Mouse (Mus musculus) layer of hippocampus, postnatal 10 days (tissue): ENCODE measurements around the gene Hoxa9. TPM values are rescaled to one million over a fixed set of nuclear protein-coding genes. Genes with fewer than 3 reads are reported as not detected.
A peak's percentile ranks its signal among the peaks of the same experiment; 100 is the strongest.

Experiments
- DNase-seq, 2 experiments: peaks; one replicate each; pipeline ENCODE4 v3.0.0; 2021; ENCODE audit warnings: low spot score in 2 of 2
- total RNA-seq, 2 experiments: library from RNA; stranded (reverse); gene quantifications; 2 replicates each; pipeline ENCODE4 v1.2.3; 2021

The Hoxa9 gene
- total RNA-seq, 2 experiments from 2014 or later = not detected

DNA sequence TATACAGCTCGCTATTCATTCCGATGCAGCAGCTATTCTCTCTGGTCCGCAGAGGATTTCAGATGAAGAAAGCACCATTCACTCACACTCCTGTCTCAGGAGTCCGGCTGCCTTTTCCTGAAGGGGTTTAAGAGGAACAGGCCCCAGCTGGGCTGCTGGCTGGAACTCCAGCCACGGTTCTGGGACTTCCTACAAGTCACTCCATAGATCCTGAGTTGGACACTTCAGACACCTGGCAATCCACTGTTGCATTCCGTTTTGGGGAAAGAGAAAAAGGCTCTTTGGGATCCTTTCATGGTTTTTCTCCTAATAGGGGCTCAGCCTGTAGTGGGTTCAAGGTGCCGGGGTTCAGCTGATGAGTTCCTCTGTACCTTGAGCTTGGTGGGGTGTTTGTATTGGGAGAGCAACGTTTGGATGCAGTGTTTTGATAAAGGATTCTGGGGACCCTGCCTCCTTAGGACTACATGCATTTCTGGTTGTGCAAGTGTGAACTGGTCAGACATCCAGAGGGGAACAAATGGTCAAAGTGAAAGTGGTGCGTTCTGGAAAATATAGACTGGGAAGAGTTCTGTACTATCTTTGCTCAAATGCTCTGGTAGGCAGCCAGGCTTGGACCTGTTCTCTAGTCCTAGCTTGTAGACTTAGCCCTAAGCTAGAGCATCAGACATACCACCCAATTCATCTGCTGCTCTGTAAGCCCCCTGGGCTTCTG, 31.0 kb upstream of the Hoxa9 start:
- no peak for DNase-seq

DNA sequence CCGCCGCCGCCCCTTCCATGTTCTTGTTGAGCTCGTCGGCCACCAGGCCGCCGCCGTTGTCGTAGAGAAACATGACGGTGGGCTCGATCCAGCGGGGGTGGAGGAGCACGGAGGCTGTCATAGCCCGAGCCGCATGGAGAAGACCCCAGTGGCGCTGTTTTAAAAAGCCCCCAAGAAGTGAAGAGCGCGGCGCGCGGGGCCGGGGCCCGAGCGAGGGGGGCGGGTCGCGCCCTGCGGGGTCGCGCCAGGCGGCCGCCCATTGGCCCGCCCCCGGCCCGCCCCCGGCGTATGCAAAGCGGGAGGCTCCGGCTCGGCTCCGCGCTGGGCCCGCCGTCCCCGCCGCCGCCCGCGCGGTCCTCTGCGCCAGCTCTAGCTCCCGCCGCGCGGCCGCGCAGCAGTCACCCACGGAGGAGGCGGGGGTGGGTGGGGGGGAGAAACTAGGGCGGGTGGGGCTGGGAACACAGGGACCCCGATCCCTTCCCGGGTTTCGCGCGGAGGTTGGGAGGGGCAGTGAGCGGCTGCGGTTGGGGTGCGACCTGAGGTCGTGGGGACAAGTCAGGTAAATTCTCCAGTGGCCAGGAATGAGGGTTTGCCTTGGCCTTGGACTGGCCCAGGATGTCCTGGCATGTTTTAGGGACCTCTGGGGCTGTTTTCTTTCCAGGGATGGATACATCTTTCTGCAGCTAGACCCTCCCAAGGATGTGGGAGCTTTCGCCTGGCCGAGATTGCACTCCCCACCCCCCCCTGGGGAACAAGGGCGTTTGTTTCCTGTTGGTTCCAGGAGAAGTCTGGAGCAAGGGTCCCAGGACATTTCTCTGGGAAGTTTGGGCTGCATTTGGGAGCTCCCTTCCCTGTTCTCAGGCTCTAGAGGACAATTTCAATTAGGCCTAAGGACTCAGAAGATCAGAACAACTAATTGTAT, 30.0 kb upstream of the Hoxa9 start, which contains the start of gene Hoxa13:
Hoxa13 (minus strand) TSS at position 227 of the 922 bp plus-strand sequence.
- no peak for DNase-seq

DNA sequence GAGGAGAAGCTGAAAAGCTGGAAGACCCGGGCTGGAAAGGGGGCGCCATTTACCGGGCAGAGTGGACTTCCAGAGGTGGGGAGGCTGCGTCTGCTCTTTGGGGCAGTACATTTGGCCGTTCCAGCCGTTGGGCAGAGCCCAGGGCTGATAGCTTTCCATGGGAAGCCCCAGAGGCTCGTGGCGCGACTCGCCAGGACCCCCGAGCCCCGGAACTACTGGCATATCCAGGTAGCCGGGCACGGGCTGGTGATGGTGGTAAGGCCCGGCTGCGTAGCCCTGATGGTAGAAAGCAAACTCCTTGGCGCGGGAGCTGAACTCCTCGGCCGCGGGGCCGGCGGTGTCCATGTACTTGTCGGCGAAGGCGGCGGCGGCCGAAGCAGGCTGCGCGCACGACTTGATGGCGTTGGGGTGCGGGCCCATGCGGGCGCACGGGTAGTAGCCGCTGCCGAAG, 28.9 kb upstream of the Hoxa9 start:
- DNase-seq = no peak

DNA sequence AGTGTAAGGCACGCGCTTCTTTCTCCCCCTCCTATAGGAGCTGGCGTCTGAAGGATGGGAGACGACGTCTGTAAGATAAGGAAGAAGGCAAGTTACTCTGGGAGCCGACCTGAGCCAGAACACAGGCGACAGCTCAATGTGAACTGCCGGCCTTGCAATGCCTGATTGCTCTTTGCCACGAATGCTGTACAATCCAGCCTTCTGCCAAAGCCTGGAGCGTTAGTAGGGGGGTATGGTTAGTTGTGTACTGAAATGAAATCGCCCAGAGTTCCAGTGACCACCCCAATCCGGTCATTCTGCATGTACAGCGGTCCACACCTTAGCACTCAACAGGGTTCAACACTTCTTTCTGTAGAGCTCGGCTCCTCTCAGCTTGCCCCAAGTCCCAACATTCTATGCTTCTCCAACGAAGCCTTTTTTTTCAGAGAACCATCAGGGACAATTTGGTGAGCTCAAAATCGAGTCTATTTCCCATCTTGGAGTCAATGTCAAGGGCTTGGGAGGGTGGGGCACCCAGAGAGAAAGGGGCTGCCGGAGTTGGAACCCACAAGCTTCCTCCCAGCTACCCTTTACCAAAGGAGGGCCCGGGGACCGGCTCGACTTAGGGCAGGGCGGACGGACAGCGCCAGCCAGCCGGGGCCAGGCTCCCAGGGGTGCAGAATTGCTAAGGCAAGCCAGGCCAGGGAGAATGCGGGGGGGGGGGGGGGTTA, 28.3 kb upstream of the Hoxa9 start:
- no peak for DNase-seq

DNA sequence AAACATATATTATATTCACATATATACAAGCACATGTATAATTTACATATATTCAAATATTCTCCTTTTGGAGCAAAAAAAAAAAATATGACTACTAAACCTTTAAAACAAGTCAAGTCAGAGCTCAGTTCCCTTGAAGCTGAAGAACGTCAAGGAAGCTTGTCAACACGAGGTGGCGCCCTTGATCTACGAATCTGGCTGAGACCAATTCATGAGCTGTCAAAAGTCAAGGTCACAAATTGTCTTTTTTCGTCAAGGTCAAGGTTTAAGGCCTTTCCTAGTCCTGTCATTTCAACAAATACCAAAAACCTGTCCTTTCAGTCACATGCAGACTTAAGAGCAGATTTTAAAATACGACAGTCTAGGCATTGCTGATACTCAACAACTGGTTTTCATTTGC, 26.1 kb upstream of the Hoxa9 start:
- DNase-seq = peak; percentile 79 to 84

DNA sequence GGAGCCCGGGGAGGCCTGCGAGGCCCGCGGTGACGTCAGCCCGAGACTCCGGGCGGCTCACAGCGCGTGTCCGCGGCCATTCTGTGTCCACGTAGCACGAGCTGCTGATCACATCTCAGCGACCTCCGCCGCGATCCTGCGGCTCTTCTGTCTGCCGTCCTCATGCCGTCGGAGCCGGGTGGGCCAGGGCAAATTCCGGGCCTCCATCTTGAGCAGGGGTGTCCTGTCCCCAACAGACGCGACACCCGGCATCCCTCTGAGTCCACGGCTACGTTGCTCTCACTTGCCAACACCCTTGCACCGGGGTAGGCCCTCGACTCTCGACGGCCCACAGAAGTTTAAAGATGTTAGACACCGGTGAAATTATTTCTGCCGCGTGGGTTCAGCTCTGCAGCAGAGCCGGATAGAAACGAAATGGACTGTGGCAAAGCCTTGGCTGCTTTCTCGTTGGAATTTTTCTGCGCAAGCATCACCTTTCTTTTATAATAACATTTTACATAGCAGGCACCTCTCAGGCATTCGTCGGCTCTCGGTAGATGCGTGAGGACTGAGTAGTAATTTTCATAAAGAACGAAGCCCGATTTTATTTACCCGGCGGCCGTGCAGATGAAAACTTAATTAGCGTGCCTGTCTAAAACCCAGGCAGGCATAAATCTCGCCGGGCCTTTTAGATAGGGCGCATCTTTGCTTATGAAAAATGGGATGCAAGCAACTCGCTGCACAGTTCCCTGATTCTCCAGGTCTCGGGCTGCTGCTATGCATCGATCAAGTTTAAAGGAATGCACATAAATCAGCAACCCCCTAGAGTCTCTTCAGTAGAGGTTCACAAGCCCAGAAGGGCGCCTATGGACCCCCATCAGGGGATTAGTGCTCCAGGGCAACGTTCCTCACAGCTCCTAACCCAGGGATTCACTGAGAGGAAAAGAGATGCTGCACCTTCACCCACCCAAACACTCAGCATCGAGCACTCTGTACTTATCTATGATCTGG, 22.9 kb upstream of the Hoxa9 start:
- no peak for DNase-seq

DNA sequence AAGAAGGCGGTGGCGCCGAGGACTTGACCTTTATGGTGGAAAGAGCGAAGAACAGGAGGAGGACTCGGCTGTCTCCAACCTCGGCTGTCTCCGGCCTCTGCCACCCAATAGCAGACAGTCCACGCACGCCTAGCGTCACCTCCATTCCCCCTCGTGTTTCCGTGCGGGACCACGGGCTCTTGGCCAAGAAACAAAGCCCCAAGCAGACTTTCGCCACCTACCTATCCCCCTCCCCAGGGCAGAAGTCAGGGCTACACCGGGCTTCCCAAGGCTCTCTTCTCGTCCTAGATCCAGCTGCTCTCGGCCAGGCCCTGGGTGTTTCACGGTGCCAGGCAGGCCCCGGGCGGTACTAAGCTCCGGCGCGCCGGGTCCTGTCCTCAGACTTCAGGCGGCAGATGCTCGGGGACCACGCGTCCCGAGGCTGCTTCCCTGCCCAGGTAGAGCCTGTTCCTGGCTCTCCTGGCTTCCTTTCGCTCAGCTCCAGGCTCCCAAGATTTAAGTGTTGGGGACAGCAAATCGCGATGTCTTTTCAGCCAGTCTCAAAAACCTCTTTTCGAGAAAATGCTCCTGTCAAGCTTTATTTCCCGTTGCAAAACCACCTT, 22.0 kb upstream of the Hoxa9 start:
- DNase-seq = no peak

DNA sequence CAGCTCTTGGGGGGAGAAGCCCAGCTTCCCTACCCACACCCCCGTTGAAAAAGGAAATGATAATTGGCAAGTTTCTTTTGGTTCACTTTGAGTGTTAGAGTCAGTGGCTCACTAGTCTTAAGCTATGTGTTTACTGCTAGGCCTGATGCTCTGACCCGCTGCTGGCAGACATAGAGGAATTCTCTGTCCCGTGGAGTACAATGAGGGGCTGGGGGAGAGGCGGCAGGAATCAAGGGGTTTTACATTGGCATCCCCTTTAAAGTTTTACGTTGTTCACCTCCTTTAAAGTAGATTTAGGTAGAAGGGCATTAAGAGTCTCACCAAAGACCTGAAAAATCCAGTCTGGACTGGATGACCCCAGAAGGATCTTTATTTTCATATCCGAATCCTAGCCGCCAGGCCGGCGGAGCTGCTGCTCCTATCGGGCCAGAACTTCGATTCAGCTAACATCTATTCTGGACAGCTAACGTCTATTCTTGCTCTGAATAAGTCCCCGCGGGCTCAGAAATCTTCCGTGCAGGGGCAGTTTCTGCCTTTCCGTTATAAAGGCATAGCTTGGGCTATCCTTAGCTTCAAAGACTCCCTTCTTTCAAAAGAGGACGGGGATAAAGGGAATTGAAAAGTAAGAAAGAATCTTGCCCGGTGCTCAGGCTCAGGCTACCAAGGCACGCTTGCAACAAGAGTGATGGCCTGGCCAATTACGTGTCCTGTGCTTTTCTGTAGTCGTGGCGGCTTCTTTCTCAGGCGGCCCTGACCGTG, 21.3 kb upstream of the Hoxa9 start:
- DNase-seq = no peak

DNA sequence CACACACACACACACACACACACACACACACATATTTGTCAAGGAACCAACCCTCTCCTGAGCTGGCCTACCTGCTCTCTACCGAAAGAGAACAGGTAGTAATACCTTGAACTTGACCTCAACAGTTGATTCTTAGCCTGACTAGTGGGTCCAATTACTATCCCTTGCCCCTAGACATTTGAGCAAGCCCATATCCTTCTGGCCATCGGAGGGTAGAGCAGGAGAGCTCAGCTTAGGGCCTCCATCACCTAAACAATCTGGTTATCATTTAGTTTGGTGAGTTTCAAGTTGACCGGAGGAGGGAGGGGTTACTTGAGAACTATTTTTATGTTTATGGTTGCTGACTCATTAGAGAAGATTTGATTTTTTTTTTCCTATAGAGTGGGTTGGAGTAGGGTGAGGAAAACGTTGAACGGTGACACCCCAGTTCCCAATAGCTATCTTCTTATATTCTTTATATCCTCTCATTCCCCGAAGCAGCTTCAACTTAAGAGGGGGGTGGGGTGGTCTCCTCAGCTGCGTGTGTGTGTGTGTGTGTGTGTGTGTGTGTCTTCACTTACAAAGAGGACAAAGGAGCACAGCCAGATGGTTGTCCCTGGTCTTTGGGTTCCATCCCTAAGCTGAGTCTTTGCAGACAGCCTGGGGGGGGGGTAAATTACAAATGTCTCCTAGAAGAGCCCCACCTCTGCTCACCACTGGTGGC, 20.4 kb upstream of the Hoxa9 start:
- DNase-seq = no peak

DNA sequence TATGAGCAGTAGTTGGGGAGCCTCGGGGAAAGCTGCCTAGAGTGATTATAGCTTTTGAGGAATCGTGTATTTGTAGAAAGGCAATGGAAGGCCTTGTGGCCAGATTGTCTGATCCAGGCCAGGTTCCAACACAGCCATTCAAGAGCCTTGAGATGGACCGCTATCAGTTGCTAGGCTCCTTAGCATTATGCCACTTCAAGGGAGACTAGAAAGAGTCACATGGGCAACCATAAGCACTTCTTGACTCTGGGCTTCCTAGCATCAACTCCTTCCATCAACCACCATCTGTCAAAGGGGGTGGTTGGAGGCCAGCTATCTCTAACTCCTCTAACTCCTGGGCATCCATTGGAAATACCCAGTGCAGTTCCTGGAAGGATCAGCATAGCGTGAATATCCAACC, 18.9 kb upstream of the Hoxa9 start:
- no peak for DNase-seq

DNA sequence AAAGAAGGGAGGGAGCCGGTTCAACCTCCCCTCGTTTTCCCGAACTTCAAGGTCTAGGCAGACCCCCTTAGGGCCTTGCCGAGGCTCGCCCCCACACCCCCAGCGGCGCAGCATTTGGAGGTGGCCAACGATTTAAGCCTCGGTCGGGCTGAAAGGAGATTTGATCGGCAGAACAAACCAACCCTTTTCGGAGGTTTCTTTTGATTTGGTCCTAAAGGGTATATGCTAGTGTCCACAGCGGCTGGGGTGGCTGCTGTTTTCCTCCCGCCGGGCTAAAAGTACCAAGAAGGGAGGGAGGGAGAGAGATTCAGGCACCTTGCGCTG, 18.5 kb upstream of the Hoxa9 start:
- no peak for DNase-seq

DNA sequence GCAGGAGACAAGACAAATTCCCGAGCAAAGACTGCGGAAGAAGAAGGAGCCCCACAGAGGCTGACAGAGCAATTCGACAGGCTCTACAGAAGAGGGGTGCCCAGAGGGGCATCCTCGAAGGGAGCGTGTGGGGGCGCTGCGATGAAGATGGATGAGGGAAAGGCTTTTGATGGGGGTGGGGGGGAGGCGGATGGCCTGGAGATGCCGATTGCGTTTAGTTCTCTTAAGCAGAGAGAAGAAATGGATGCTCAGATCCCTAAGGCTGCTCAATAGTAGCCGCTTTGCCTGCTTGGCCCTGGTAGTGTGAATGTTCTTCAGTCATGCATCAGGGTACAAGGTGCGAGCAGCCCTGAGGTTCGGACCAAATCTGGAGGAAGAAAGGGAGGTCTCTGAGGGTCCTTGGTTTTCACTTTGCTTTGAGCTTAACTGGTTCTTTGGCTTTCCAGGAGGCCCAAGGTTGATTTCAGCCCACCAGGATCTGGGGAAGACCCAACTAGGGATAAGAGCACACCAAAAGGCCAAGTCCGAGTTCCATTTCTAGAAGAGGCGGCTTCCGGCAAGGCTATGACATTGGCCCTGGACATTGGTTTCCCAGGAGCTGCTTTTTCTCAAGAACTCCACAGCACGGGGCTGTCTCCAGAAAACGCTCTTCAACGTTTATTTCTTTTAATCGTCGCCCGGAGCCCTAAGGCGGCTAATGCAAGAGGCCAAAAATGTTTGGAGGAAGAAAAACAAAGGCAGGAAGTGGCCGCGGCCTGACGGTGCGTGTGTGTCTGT, 17.9 kb upstream of the Hoxa9 start:
- DNase-seq = no peak

DNA sequence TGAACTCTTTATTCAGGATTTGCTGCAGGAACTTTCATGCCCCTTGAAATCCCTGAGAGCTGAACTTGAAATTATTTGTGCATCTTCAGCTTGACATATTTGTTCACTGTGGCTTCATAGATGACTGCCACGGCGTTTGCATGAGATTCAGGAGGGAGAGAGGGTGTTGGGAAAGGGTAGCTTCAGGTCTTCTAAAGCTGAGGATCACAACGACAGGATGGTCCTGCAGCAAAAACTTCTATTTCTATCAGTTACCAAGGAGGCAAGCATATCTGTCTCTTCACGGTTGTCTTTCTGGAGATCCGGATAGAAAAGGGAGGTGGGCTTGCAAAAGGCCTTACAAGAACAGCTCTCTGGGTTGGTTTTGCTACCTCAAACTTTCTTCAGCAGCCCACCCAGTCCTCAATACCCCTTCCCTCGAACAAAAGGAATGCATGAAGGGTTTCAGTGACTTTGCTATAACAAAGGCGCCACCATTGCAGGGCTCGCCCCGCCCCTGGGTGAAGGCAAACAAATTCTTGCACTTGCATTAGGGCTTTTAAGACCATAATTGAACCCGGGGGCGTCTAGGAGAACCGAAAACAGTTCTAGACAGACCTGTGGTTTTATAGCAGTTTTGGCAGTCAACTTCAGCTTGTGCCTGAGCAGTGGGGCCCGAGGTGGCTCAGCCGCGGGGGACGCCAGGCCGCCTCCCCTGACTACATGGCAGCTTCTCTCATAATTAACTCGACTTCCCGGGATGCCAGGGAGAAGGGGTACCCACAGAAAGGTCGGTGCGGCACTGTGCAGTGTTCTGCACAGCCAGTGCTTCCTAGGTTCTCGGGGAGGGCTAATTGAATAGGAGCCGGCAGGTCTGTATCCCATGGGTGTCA, 17.1 kb upstream of the Hoxa9 start:
- no peak for DNase-seq

DNA sequence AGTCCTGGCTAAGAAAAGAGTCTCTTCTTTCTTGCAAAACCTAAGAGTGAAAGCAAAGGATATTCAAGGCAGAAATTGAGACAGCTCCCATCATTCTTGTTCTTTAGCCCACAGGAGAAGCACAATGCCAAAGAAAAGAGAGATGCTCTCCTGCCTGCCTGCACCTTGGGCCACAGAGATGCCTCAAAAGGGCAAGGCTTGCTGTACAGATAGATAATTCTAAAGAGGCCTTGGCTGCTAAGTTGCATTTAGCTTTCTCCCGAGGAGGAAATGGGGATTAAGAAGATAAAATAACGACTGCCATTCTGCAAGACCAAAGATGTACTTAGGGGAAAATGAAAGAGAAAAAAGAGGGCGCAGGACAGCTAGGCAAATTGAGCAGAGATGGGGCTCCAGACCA, 16.0 kb upstream of the Hoxa9 start:
- no peak for DNase-seq

DNA sequence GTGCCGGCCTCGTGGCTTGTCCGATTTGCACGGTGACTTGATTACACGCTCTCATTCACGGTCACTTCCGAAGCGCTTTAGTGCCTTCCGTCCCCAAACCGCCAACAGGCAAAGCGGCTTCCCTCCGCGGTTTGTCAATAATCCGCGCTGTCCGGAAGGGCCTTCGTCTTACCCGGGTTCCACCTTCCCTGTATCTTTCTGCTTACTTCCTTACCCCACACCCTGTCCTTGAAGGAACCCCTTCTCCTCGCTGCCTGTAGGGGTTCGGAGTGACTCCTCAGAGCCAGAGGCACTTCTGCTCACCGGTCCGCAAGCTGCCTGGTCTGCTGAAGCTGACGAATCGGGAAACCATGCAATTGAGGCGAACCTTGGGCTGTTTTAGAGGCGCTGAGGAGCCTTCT, 15.5 kb upstream of the Hoxa9 start:
- no peak for DNase-seq

DNA sequence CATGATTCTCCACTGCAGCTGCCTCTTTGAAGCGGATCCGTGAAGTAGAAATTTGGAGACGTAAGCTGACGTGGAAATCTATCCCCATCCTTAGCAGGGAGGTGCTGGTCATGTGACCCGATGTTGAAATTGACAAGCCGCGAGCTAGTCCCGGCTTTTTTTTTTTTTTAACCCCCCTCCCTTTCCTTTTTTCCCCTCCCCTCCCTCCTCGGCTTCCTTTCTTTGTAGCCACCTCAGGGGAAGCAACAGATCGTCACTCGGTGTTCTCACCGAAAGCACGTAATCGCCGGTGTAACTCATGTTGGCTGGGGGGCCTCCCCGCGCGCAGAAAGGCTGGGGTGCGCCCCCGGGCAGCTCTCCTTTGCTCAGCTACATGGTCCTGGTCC, 14.9 kb upstream of the Hoxa9 start, which contains the start of gene Hoxa11:
Hoxa11 (minus strand) TSS at position 54 of the 386 bp plus-strand sequence.
- no peak for DNase-seq
